Mouse (Mus musculus) urinary bladder, postnatal 36 days (tissue): Measurements from ENCODE around the gene Cd40lg.

Experiments
- DNase-seq, 2 experiments: peaks; one replicate each; pipeline ENCODE4 v3.0.0; 2022; ENCODE audit warnings: low spot score in 2 of 2, mixed read lengths in 1 of 2

Cd40lg gene

DNA sequence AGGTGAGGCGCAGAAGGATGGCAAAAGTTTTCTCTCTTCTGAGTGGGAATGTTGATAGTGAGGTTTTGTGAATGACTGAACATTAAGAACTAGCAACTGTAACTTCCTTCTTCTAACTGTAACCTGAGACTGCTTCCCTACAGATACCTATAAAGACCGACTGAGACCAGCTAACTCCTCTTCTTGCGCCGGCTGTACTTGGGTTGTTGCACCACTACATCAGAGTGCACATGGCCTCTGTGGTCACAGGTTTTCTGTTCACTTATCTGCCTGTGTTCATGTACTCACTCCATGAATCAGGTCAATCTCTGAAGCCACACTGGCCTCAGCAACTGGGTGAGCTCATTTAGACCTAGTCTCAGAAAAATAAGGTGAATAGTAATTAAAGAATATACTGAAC lies 51.6 kb downstream of the Cd40lg start:
- no peak for DNase-seq
